Mouse (Mus musculus): Measurements from ENCODE around the gene Gpsm2.

Gpsm2 gene

GRCm38 (mm10) chr3:108722036-108722872, at the start of gene Gpsm2:
TSS of gene Gpsm2 (minus strand) at chr3:108722309.
- in situ Hi-C loops (cut with MboI, MseI), result no loop called here

- in situ Hi-C loops (cut with MboI, MseI), result no loop called here
These were observed 48.7 kb upstream of the Gpsm2 start for GRCm38 (mm10) chr3:108770725-108771368.

- in situ Hi-C loops (cut with MboI, MseI), result loop anchor here (5.0 kb wide), 1 partner anchor 42 kb away; no protein-coding TSS in a partner anchor
These were observed 47.4 kb upstream of the Gpsm2 start for GRCm38 (mm10) chr3:108769547-108769946.

- in situ Hi-C loops (cut with MboI, MseI), result loop anchor here (5.0 kb wide), 1 partner anchor 40 kb away; no protein-coding TSS in a partner anchor
These were observed 45.3 kb upstream of the Gpsm2 start for GRCm38 (mm10) chr3:108767416-108767815.

GRCm38 (mm10) chr3:108766943-108767342, 44.8 kb upstream of the Gpsm2 start:
- in situ Hi-C loops (cut with MboI, MseI), result loop anchor here (5.0 kb wide), 1 partner anchor 40 kb away; no protein-coding TSS in a partner anchor

- in situ Hi-C loops (cut with MboI, MseI), result loop anchor here (5.0 kb wide), 1 partner anchor 38 kb away; no protein-coding TSS in a partner anchor
These were observed 43.4 kb upstream of the Gpsm2 start for GRCm38 (mm10) chr3:108765476-108765875.

GRCm38 (mm10) chr3:108764976-108765375, 42.9 kb upstream of the Gpsm2 start:
- in situ Hi-C loops (cut with MboI, MseI), result loop anchor here (5.0 kb wide), 1 partner anchor 38 kb away; no protein-coding TSS in a partner anchor

- in situ Hi-C loops (cut with MboI, MseI), result no loop called here
These were observed 41.6 kb upstream of the Gpsm2 start for GRCm38 (mm10) chr3:108763691-108764090.

- in situ Hi-C loops (cut with MboI, MseI), result no loop called here
These were observed 40.5 kb upstream of the Gpsm2 start for GRCm38 (mm10) chr3:108762597-108763111.

GRCm38 (mm10) chr3:108759566-108760420, 37.7 kb upstream of the Gpsm2 start:
- in situ Hi-C loops (cut with MboI, MseI), result no loop called here

- in situ Hi-C loops (cut with MboI, MseI), result no loop called here
These were observed 35.5 kb upstream of the Gpsm2 start for GRCm38 (mm10) chr3:108757570-108757969.

- in situ Hi-C loops (cut with MboI, MseI), result no loop called here
These were observed 34.0 kb upstream of the Gpsm2 start for GRCm38 (mm10) chr3:108756131-108756530.

GRCm38 (mm10) chr3:108755542-108755941, 33.4 kb upstream of the Gpsm2 start:
- in situ Hi-C loops (cut with MboI, MseI), result no loop called here

- in situ Hi-C loops (cut with MboI, MseI), result no loop called here
These were observed 32.4 kb upstream of the Gpsm2 start for GRCm38 (mm10) chr3:108754541-108754940.

GRCm38 (mm10) chr3:108751691-108752090, 29.6 kb upstream of the Gpsm2 start:
- in situ Hi-C loops (cut with MboI, MseI), result no loop called here

- in situ Hi-C loops (cut with MboI, MseI), result no loop called here
These were observed 29.0 kb upstream of the Gpsm2 start for GRCm38 (mm10) chr3:108751061-108751460.

GRCm38 (mm10) chr3:108744060-108744459, 22.0 kb upstream of the Gpsm2 start:
- in situ Hi-C loops (cut with MboI, MseI), result no loop called here

GRCm38 (mm10) chr3:108739045-108739708, 17.1 kb upstream of the Gpsm2 start, which contains the start of gene Aknad1:
TSS of gene Aknad1 (plus strand) at chr3:108739658.
- in situ Hi-C loops (cut with MboI, MseI), result loop anchor here (10.0 kb wide), 1 partner anchor 984 kb away; no protein-coding TSS in a partner anchor

GRCm38 (mm10) chr3:108737761-108738160, 15.7 kb upstream of the Gpsm2 start:
- in situ Hi-C loops (cut with MboI, MseI), result loop anchor here (10.0 kb wide), 1 partner anchor 983 kb away; no protein-coding TSS in a partner anchor

- in situ Hi-C loops (cut with MboI, MseI), result loop anchor here (10.0 kb wide), 1 partner anchor 976 kb away; no protein-coding TSS in a partner anchor
These were observed 8.2 kb upstream of the Gpsm2 start for GRCm38 (mm10) chr3:108730316-108730715.

Measured in T-helper 2 cell (primary cell).